Mouse (Mus musculus) MEL-GATA-1-ER (cell line): ENCODE results near the gene Cryz.
A peak's percentile ranks its signal among the peaks of the same experiment; 100 is the strongest.

Source experiments
- DNase-seq: peaks from one replicate; pipeline ENCODE4 v3.0.0-alpha.2; 2012; ENCODE audit warnings: low read depth; ENCODE audit errors: extremely low read depth

Gene Cryz

GRCm38 (mm10) chr3:154596488-154596933 lies at the start of gene Cryz:
Gene Cryz (plus strand): TSS chr3:154596711.
- peak; percentile 89 for DNase-seq

- DNase-seq, result no peak
These were observed 48.7 kb upstream of the Cryz start for GRCm38 (mm10) chr3:154547549-154548426.

- no peak for DNase-seq
These were observed 47.6 kb upstream of the Cryz start for GRCm38 (mm10) chr3:154548868-154549301.

GRCm38 (mm10) chr3:154550326-154551034 lies 46.0 kb upstream of the Cryz start:
- DNase-seq, result no peak

- DNase-seq, result no peak
These were observed 45.5 kb upstream of the Cryz start for GRCm38 (mm10) chr3:154551035-154551411.

- DNase-seq, result no peak
These were observed 34.3 kb upstream of the Cryz start for GRCm38 (mm10) chr3:154562192-154562591.

GRCm38 (mm10) chr3:154565437-154565836 lies 31.1 kb upstream of the Cryz start:
- DNase-seq, result no peak

GRCm38 (mm10) chr3:154570029-154570575 lies 26.4 kb upstream of the Cryz start:
- no peak for DNase-seq

- DNase-seq, result no peak
These were observed 25.7 kb upstream of the Cryz start for GRCm38 (mm10) chr3:154570786-154571185.

GRCm38 (mm10) chr3:154572341-154572972 lies 24.1 kb upstream of the Cryz start:
- peak; percentile 58 for DNase-seq

GRCm38 (mm10) chr3:154573666-154574065 lies 22.8 kb upstream of the Cryz start:
- DNase-seq, result no peak

GRCm38 (mm10) chr3:154577895-154578294 lies 18.6 kb upstream of the Cryz start:
- DNase-seq, result no peak

GRCm38 (mm10) chr3:154584351-154584750 lies 12.2 kb upstream of the Cryz start:
- no peak for DNase-seq

GRCm38 (mm10) chr3:154590971-154591370 lies 5.5 kb upstream of the Cryz start:
- no peak for DNase-seq

- DNase-seq, result no peak
These were observed 4.9 kb upstream of the Cryz start for GRCm38 (mm10) chr3:154591621-154592020.

- no peak for DNase-seq
These were observed 2.9 kb upstream of the Cryz start for GRCm38 (mm10) chr3:154593596-154593995.

GRCm38 (mm10) chr3:154594156-154594555 lies 2.4 kb upstream of the Cryz start:
- DNase-seq, result no peak

GRCm38 (mm10) chr3:154596934-154597554 lies 533 bp downstream of the Cryz start, which contains the start of gene Tyw3:
Gene Tyw3 (minus strand): TSS chr3:154597104.
- peak; percentile 91 for DNase-seq

GRCm38 (mm10) chr3:154597561-154597960 lies 1.1 kb downstream of the Cryz start:
- DNase-seq, result no peak

- no peak for DNase-seq
These were observed 5.6 kb downstream of the Cryz start for GRCm38 (mm10) chr3:154602141-154602540.

- DNase-seq, result no peak
These were observed 8.4 kb downstream of the Cryz start for GRCm38 (mm10) chr3:154604871-154605270.
